Mouse (Mus musculus): ENCODE data around the gene Sema4a.

Gene Sema4a

DNA sequence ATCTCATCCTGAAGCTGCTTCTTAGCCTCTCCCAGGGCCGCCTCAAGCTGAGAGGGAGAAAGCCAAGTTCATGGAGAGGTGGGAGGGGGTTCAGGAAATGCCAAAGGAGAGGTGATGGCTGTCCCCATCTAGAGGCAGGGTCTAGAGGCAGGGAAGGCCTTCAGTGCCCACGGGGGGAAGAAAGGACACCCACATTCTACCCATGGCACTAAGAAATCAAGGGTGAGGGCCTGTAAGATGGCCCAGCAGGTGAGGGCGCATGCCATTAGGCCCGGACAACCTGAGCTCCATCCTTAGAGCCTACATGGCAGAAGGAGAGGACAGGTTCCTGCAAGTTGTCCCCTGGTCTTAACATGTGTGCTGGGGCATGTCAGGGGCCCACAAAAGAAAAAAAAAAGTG, 25.9 kb upstream of the Sema4a start:
- DNase-seq (ENCODE audit: low read depth, low spot score): no peak

- DNase-seq (ENCODE audit: low read depth, low spot score): no peak
Measured at GRCm38 (mm10) chr3:88486043-88486442, 25.1 kb upstream of the Sema4a start.

- no peak for DNase-seq (ENCODE audit: low read depth, low spot score)
Measured at GRCm38 (mm10) chr3:88484597-88485316, 23.8 kb upstream of the Sema4a start.

- no peak for DNase-seq (ENCODE audit: low read depth, low spot score)
Measured at GRCm38 (mm10) chr3:88483621-88484020, 22.6 kb upstream of the Sema4a start.

DNA sequence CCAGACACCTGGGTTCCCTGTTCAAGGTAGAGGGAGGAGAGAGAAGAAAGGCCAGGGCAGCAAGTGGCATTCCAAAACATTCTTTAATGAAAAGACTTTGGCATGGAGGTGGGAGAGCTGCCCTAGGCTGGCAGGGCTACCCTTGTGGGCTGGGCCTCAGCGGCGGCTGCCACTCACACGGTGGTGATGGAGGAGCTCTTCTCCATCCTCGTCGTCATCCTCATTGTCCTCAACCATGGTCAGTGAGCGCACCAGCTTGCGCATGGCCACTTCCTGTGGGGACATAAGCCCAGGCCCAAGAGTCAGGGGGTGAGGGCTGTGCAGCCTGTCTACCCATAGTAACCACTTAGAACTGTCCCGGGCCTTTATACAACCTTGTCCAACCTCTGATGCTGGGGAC, 22.2 kb upstream of the Sema4a start:
- no peak for DNase-seq (ENCODE audit: low read depth, low spot score)

DNA sequence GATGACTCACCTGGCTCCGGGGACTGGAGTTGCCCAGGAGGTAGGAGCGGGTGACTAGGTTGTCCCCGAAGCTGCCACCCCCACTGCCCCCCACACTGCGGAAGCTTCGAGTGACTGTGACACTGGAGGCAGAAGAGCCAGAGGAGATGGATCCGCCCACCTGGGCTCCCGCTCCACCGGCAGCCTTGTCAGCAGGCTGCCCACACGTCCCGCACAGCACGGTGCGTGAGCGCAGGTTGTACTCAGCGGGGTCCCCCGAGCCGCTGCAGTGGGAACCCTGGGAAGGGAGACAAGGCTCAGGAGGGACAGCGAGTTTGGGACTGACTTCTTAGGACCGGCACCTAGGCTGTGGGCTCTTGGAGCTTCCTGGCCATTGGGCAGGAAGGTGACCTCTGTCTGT, 21.4 kb upstream of the Sema4a start:
- no peak for DNase-seq (ENCODE audit: low read depth, low spot score)

DNA sequence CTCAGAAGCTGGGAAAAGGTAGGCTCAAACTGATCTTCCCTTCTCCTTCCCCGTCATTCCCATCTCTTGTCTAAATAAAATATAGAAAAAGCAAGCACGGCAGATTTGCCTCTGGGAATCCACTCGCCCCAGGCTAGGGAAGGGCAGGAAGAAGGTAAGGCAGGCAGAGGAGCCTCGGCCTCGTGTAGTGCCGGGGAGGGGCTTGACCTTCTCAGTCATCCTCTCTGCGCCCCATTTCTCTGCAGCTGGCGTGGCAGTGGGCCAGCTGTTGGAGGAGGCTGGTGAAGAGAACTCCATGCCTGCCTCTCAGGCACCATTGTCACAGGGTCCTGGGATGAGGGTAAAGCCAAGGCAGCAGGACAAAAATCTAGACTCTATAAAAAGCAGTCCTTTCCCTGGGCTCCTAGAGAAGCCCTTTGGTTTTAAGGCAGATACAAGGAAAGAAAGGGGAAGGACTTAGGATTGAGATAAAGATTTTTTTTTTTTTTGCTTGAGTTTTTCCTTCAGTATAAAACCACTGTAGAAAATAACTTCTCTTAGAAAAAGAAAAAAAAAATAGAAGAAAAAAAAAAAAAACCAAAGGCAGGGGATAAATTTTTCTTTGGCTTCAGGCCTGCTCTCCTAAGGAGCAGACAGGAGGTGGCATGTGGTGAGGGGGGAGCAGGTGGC, 20.5 kb upstream of the Sema4a start:
- no peak for DNase-seq (ENCODE audit: low read depth, low spot score)

GRCm38 (mm10) chr3:88480679-88481078, 19.7 kb upstream of the Sema4a start:
- DNase-seq (ENCODE audit: low read depth, low spot score): no peak

- DNase-seq (ENCODE audit: low read depth, low spot score): no peak
Measured at GRCm38 (mm10) chr3:88479828-88480227, 18.8 kb upstream of the Sema4a start.

DNA sequence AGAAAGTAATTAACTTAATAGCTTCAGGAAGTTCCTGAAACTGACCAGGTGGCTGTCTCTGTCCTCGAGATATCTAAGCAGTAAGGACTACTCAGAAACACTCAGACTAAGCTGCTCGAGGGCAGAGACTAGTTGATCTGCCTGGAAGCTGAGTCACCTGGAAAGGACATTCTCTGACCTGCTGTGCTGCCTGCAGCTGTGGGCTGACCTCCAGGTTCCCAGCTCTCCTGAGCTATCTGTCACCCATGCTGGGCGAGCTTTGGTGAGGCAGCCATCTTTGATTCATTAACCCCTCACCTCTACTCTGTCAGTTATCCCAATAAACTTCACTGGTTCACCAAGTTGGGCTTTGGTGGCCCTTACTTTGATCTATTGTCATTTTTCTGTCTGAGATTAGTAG, 18.2 kb upstream of the Sema4a start:
- DNase-seq (ENCODE audit: low read depth, low spot score): no peak

DNA sequence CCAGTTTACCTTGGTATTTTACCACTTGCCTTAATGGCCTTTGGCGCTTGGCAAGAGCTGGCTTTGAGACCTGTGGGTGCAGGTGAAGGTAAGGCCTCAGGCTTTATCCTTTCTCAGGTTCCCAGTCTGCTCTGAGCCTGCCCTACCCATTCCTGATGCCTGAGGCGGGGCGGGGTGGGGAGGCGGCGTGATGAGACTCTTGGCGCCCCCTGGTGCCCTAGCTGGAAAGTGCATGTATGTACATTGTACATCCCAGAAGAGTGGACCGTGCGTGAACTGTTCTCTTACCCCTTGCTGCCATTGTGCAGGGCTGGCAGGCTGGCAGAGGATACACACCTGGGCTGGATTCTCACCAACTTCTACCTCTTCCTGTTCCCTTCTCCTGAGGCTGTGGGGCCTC, 16.8 kb upstream of the Sema4a start:
- peak; percentile 77 for DNase-seq (ENCODE audit: low read depth, low spot score)

DNA sequence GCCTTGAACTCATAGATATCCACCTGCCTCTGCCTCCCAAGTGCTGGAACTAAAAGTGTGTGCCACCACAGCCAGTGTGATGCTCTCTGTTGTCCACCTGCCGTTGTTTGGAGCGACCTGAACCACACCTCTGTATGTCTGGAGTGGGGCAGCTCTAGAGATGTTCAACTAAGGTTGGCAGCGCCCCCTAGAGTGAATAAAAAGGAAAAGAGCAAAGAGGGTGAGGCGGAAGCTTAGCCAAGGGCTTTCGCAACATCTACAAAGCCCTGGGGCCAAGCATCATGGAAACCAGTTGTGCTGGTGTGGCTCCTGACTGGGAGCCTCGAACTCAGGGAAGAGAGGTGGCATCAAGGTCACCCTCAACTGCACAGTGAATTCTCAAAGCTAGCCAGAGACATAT, 15.4 kb upstream of the Sema4a start:
- no peak for DNase-seq (ENCODE audit: low read depth, low spot score)

- no peak for DNase-seq (ENCODE audit: low read depth, low spot score)
Measured at GRCm38 (mm10) chr3:88473571-88473970, 12.6 kb upstream of the Sema4a start.

DNA sequence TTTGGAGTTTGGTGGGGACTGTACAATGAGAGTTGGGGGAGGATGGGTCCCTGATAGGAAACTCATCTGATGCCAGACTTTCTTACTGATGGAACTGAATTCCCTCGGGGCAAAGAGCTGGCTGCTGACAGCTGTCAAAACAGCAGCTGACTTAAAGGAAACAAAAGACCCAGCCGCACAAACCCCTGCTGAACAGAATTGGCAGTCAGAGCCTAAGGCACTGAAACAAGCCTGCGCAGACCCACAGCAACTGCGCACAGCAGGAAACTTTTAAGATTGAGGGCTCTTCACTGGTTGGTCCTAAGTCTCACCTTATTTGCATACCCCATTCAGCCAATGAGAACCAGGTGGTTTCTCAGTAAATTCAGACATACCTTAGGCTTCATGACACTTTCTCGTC, 12.0 kb upstream of the Sema4a start:
- DNase-seq (ENCODE audit: low read depth, low spot score): no peak

DNA sequence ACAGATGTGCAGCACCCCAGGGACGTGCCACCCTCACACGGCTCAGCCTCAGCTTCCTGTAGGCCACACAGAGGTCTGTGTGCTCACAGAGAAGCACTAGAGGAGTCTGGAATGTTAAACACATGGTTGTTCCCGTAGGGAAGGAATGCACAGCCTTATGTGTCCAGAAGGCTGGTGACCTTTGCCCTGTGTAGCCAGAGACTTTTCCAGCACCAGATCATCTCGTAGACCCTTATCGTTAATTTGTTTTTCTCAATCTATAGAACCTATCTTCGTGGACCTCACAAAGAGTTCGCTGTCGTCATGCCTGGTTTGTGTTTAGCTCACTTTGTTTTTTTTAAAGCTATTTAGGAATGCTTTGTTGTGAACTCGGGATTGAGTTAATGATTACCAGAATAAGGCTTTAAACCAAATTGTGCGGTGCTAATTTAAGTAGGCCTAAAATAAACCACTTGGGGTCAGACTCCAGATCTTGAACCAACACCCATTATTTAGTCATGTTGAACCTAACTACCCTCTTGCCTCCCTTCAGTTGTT, 10.0 kb upstream of the Sema4a start:
- DNase-seq (ENCODE audit: low read depth, low spot score): no peak

- DNase-seq (ENCODE audit: low read depth, low spot score): no peak
Measured at GRCm38 (mm10) chr3:88469466-88469865, 8.5 kb upstream of the Sema4a start.

- peak; percentile 87 for DNase-seq (ENCODE audit: low read depth, low spot score)
Measured at GRCm38 (mm10) chr3:88467116-88467824, 6.3 kb upstream of the Sema4a start.

DNA sequence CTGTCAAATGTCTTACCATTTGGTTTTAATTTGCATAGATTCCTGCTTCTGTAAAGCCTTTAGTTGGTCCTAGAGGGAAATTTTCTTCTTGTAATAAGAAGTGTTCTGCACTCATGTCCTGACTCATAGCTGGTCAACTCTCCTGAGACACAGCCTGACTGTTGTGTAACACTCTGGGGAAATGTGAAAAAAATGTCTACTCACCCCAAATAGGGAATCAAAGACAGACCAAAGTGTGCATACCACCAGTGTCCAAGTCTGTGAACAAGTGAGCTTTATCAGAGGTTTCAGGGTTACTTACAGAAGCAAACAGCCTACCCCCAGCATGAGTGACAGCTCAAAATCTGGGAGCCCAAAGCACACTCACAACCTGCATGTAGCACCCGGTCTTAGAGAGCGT, 4.1 kb upstream of the Sema4a start:
- no peak for DNase-seq (ENCODE audit: low read depth, low spot score)

- DNase-seq (ENCODE audit: low read depth, low spot score): no peak
Measured at GRCm38 (mm10) chr3:88464425-88464824, 3.4 kb upstream of the Sema4a start.

DNA sequence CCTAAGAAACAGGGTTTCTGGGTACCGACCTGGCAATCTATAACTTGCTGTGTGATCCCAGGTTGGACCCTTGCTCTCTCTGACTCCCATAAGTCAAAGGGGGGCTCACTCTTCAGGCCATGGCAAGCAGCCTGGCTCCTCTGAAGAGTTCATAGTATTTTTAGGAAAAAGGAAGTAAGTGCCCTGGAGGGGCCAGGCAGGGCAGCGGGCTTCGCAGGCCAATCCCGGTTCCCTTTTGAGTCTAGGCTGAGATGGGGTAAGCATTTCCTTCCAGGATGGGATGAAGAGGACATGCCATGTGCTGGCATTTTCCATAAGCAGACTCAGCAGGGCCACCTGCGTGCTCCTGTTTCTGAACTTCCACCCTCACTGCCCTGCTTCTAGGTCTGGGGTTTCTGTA, 953 bp downstream of the Sema4a start:
- DNase-seq (ENCODE audit: low read depth, low spot score): no peak

DNA sequence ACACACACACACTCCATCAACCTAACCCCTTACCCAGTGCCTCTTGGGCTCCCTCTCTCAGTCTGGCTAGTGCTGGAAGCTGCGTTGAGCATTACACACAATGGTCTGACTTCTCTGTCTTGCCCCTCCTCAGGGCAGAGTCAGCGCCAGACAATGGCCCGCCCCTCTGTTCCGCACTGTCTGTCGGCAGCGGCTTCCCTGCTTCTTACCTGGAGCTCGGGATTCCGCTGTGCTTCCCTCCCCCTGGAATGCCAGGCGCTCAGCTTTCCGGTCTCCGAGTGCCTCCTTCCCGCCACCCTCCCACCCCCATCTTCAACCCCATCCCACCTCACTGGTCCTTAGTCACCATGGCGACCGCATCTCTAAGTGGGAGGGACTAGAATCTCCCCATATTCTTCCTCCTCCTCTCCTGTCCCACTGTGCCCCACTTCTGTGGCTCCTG, 2.2 kb downstream of the Sema4a start:
- DNase-seq (ENCODE audit: low read depth, low spot score): no peak

DNA sequence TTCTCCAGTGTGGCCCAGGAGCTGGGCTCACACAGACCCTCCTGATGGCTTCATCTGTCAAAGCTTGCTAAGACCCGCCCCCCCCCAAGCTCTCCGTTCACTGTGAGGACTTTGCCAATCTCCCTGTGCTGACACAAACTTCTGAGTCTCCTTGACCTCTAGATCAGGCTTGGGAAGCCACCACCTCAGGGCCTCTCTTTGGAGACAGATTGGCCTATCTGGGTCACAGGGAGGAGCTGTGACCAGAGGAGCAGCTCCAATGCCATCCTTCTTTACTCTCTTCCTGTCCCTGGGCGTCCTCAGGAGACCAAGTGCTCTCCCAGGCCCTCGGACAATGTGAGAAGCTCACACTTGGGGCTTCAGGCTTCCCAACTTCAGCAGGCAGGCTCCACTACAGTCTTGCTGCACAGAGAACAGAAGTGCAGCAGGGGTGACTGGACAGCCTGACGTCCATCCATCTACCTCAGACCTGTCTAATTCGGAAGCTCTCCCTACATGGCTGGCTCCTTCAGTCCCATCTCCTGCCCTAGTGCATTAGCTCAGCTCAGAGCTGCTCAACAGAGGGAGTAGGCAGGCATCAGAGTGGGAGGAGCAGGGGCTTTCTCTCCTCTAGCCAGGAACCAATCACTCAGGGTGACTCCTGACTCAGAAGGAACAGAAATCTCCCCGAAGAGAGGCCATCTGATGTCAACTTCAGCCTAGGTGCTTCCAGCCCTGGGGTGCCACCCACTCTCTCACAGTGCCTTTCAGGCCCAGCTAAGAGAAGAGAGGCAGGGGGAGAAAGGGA, 4.0 kb downstream of the Sema4a start:
- no peak for DNase-seq (ENCODE audit: low read depth, low spot score)
